Mouse (Mus musculus): ENCODE results near the gene Ezr. TPM values are rescaled to one million over a fixed set of nuclear protein-coding genes. Genes with fewer than 3 reads are reported as not detected.
"Not testable (repeated sequence)": the region's sequence is repeated elsewhere in the genome, so short reads cannot be mapped to it uniquely, and the experiment has no call there.

The Ezr gene
- polyA plus RNA-seq, 1 experiment from 2014 or later = 43.6 TPM

- WGBS (ENCODE audit: missing documents) = 72% methylated on average over 5 of the region's 9 CpGs
- H3K27ac ChIP-seq; H3K79me2 ChIP-seq (ENCODE audit: inconsistent target); H3K36me3 ChIP-seq (ENCODE audit: inconsistent target); H3K4me3 ChIP-seq (ENCODE audit: inconsistent target): not testable (repeated sequence)
Observed at GRCm38 (mm10) chr17:6703381-6704270, 79.0 kb downstream of the Ezr start.

- H3K4me3 ChIP-seq (ENCODE audit: inconsistent target); H3K27ac ChIP-seq; H3K79me2 ChIP-seq (ENCODE audit: inconsistent target); H3K36me3 ChIP-seq (ENCODE audit: inconsistent target): not testable (repeated sequence)
- no CpG with 5 or more reads among the region's 8 CpGs for WGBS (ENCODE audit: missing documents)
Observed at GRCm38 (mm10) chr17:6702625-6703221, 79.9 kb downstream of the Ezr start.

- 51% methylated on average over 3 of the region's 7 CpGs for WGBS (ENCODE audit: missing documents)
- not testable (repeated sequence) for H3K4me3 ChIP-seq (ENCODE audit: inconsistent target); H3K36me3 ChIP-seq (ENCODE audit: inconsistent target); H3K79me2 ChIP-seq (ENCODE audit: inconsistent target); H3K27ac ChIP-seq
Observed at GRCm38 (mm10) chr17:6700077-6700476, 82.5 kb downstream of the Ezr start.

- not testable (repeated sequence) for H3K27ac ChIP-seq; H3K79me2 ChIP-seq (ENCODE audit: inconsistent target); H3K4me3 ChIP-seq (ENCODE audit: inconsistent target); H3K36me3 ChIP-seq (ENCODE audit: inconsistent target)
- 100% methylated on average over 4 of the region's 9 CpGs for WGBS (ENCODE audit: missing documents)
Observed at GRCm38 (mm10) chr17:6699502-6699901, 83.1 kb downstream of the Ezr start.

GRCm38 (mm10) chr17:6697224-6697775 is 85.3 kb downstream of the Ezr start:
- H3K4me3 ChIP-seq (ENCODE audit: inconsistent target); H3K27ac ChIP-seq; H3K36me3 ChIP-seq (ENCODE audit: inconsistent target); H3K79me2 ChIP-seq (ENCODE audit: inconsistent target): not testable (repeated sequence)
- 67% methylated on average over 2 of the region's 4 CpGs for WGBS (ENCODE audit: missing documents)

- H3K36me3 ChIP-seq (ENCODE audit: inconsistent target); H3K79me2 ChIP-seq (ENCODE audit: inconsistent target); H3K4me3 ChIP-seq (ENCODE audit: inconsistent target); H3K27ac ChIP-seq: not testable (repeated sequence)
- 82% methylated on average over 8 of the region's 8 CpGs for WGBS (ENCODE audit: missing documents)
Observed at GRCm38 (mm10) chr17:6696521-6696920, 86.1 kb downstream of the Ezr start.

GRCm38 (mm10) chr17:6695712-6696111 is 86.9 kb downstream of the Ezr start:
- WGBS (ENCODE audit: missing documents) = no CpG with 5 or more reads among the region's 9 CpGs
- H3K27ac ChIP-seq; H3K36me3 ChIP-seq (ENCODE audit: inconsistent target); H3K4me3 ChIP-seq (ENCODE audit: inconsistent target); H3K79me2 ChIP-seq (ENCODE audit: inconsistent target): not testable (repeated sequence)

GRCm38 (mm10) chr17:6691596-6691995 is 91.0 kb downstream of the Ezr start:
- not testable (repeated sequence) for H3K79me2 ChIP-seq (ENCODE audit: inconsistent target); H3K4me3 ChIP-seq (ENCODE audit: inconsistent target); H3K27ac ChIP-seq; H3K36me3 ChIP-seq (ENCODE audit: inconsistent target)
- 3% methylated on average over 2 of the region's 2 CpGs for WGBS (ENCODE audit: missing documents)

- not testable (repeated sequence) for H3K79me2 ChIP-seq (ENCODE audit: inconsistent target); H3K27ac ChIP-seq; H3K4me3 ChIP-seq (ENCODE audit: inconsistent target); H3K36me3 ChIP-seq (ENCODE audit: inconsistent target)
- WGBS (ENCODE audit: missing documents) = 100% methylated on average over 1 of the region's 4 CpGs
Observed at GRCm38 (mm10) chr17:6689344-6689743, 93.2 kb downstream of the Ezr start.

Other genes starting within 250 kb of the Ezr start
- 6.1 to 16.6 TPM (median 13.6 TPM) in 3 replicates for gene Dynlt1c, start 181.1 kb downstream of the Ezr start, polyA plus RNA-seq (2018)
- 88.3 to 104 TPM (median 94.8 TPM) in 3 replicates for gene Dynlt1f, start 126.9 kb downstream of the Ezr start, polyA plus RNA-seq (2018)
- gene Sytl3, start 123.7 kb downstream of the Ezr start, polyA plus RNA-seq (2018) = 0.14 to 0.23 TPM in 2 of 3 replicates, not detected in the other
- 14.6 to 20.9 TPM (median 18.2 TPM) in 3 replicates for gene Rsph3b, start 165.9 kb upstream of the Ezr start, polyA plus RNA-seq (2018)
- 9.0 to 13.2 TPM (median 10.1 TPM) in 3 replicates for gene Tagap1, start 178.4 kb upstream of the Ezr start, polyA plus RNA-seq (2018)
- 193 to 549 TPM (median 353 TPM) in 3 replicates for gene Rnaset2b, start 187.8 kb upstream of the Ezr start, polyA plus RNA-seq (2018)
- 0.22 TPM in 1 of 3 replicates, not detected in the others for gene Gm49721, start 196.1 kb upstream of the Ezr start, polyA plus RNA-seq (2018)
- gene Gm1604a, start 242.8 kb upstream of the Ezr start, polyA plus RNA-seq (2018) = not detected in 3 replicates